Mouse (Mus musculus) kidney, postnatal 36 days (tissue): ENCODE data around the gene Ltbp2.

Experiments used
- DNase-seq, 2 experiments: peaks; one replicate each; pipeline ENCODE4 v3.0.0; 2021 to 2022; ENCODE audit warnings: mixed read lengths in 2 of 2

The Ltbp2 gene

DNA sequence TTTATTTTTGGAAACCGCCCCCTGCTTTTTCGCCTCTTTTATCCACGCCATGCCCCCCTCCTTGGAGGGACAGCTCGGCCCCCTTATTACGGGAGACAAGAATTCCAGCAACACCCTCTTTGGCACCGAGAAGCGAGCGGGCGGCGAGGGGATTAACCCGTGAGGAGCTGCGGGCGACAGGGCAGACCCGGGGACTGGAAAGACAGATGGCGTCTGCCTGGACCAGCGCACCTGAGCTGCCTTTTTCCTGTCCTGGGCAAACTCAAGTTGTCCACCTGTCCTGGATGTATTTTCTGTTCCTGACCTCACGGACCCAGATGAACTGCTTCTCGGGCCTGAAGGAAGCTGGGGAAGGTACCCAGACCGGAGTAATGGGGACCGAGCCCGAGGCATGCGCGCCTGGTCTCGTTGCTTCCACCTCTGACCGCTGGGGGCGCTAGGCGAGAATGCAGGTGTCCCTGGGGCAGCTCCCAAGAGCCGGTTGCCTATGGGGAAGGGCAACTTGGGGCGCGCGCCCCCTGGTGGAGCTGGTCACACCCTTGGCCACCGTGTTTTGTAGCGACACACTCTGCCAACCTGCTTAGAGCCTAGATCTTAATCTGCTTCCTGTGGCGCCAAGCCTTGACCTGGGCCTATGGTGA lies at the start of gene Ltbp2:
Ltbp2 (minus strand) TSS at position 52 of the 641 bp plus-strand sequence.
- peak; percentile 76 to 93 for DNase-seq

DNA sequence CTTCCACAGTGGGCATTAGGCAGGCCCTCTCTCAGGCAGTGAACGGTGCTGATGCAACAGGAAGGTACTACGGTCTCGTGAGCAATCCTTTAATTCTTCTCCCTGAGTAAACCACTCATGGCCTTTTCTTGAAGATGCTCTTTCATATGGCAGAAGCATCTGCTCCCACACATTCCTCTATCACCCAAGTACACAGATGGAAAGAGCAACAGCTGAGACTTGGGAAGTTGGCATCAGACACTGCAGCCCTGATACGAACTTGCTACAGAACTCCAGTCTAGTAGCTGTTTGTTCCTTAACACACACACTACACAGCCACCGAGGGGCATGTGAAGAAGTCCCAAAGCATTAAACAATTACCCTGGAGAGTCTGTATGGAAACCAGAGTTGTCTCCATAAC lies 48.0 kb upstream of the Ltbp2 start:
- no peak for DNase-seq

DNA sequence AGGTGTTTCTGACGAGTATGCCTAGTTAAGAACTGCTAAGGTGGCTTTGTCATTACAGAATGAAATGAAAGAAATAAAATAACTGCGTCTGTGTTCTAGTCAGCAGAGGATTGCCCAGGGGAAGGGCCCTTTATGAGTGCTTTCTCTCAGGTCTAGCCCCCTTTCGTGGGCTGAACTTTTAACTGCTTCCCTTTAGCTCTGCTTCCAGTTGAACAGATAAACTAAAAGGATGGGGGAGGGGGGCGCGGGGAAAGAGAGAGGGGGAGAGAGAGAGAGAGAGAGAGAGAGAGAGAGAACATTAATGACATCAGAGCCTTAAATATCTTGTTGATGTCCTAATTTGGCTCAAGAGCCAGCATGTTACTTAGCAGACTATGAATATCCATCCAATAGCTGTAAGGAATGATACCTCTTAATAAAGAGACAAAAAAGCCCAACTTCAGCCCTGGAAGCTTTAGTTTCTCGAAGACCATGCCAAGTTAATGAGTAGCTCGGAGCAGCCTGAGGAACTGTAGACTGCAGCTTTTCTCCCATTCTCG lies 45.6 kb upstream of the Ltbp2 start:
- DNase-seq = no peak

- no peak for DNase-seq
These were observed 42.5 kb upstream of the Ltbp2 start for GRCm38 (mm10) chr12:84918809-84919208.

DNA sequence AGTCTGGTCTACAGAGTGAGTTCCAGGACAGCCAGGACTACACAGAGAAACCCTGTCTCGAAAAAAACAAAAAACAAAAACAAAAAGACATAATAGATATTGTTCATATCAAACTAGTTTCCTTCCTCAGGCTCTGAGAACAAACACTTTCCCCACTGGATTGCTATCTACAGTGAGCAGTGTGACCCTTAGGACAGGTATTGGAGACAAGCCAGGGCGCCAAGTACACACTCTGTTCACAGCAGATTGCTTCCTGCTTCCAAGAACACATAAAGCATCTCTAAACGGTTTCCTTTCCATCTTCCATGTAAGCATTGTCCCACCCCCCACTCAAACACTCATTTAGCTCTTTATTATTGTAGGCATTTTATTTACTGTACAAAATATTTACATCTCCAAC lies 41.5 kb upstream of the Ltbp2 start:
- DNase-seq = no peak

DNA sequence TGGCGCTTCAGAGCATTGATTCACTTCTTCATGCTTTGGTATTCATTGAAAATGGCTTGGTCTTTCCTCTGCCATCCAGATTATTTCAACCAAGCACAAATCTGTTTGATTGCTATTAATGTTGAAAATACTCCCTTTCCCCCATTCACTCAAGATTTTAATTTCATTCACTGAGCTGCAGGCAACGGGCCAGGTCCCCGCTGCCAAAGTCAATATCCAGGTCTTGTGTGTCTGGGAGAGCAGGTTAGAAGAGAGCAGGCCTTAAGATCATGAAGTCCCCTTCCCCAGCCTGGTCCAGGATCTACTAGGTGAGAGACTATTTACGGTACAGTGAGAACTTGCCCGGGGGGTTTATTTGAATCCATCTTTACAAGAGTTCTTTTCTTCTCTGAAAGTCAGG lies 38.6 kb upstream of the Ltbp2 start:
- no peak for DNase-seq

GRCm38 (mm10) chr12:84912652-84913104 lies 36.3 kb upstream of the Ltbp2 start:
- no peak for DNase-seq

- DNase-seq = no peak
These were observed 35.3 kb upstream of the Ltbp2 start for GRCm38 (mm10) chr12:84911640-84912039.

DNA sequence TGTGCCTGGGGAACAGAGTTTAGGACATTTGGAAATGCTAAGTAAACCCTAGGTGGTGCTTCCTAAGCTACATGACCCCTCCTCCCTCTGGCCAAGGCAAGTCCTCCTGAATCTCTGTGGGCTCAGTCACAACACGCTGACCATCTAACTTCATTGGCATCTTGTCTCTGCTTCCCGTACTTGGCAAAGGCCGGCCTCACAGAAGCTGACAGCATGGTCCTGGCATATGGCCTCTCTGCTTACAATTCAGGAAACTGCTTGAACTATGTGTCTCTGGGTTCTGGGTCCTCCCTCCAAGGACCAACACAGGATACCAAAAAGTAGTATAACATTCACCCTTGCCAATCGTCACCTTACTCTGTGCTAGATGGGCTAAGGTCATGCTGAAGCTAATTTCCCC lies 33.7 kb upstream of the Ltbp2 start:
- DNase-seq = no peak

DNA sequence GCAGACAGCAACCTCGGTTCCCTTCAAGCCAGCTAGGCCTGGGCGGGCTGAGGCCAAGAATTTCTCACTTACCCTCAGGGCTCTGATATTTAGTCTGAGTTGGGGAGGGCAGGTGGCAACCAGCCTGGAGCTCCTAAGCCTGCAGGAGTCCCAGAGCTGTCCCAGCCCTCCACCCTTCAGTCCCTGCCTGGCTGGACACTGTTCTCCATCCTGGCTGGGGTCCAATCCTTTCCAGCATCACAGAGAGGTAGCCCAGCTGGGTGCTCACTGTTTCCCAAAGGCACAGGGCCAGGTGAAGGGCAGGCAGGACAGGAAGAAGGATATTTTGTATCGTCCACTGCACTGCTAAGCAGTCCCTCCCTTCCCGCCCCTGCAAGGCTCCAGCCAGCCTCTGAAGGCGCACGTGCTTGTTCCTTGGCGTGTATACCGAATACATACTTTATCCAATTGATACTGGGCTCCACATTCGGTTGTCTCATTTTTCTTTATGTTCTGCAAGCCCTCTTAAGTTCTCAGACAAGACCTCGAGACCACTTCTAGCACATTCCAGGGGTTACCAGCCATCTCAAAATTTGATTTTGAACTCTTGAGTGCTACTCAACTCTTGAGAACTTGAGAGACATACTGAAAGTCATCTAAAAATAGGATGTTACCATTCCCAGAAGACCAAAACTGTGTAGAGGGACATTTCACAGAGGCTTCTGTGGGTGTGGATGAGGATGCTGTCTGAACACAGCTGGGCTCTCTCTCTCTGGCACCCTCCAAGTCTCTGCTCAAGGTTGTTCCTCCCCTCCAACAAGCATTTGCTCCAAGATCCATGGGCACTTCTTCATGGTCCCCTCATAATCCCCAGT lies 31.5 kb upstream of the Ltbp2 start:
- peak in 1 of 2 experiments; percentile 7 for DNase-seq

GRCm38 (mm10) chr12:84907024-84907626 lies 30.8 kb upstream of the Ltbp2 start:
- DNase-seq = no peak

GRCm38 (mm10) chr12:84904399-84904798 lies 28.1 kb upstream of the Ltbp2 start:
- no peak for DNase-seq

GRCm38 (mm10) chr12:84900317-84900716 lies 24.0 kb upstream of the Ltbp2 start:
- no peak for DNase-seq

- DNase-seq = no peak
These were observed 21.0 kb upstream of the Ltbp2 start for GRCm38 (mm10) chr12:84897322-84897721.

GRCm38 (mm10) chr12:84896235-84896634 lies 19.9 kb upstream of the Ltbp2 start:
- DNase-seq = no peak

- DNase-seq = no peak
These were observed 17.6 kb upstream of the Ltbp2 start for GRCm38 (mm10) chr12:84893648-84894628.

GRCm38 (mm10) chr12:84890289-84890688 lies 14.0 kb upstream of the Ltbp2 start:
- DNase-seq = peak; percentile 29 to 45

DNA sequence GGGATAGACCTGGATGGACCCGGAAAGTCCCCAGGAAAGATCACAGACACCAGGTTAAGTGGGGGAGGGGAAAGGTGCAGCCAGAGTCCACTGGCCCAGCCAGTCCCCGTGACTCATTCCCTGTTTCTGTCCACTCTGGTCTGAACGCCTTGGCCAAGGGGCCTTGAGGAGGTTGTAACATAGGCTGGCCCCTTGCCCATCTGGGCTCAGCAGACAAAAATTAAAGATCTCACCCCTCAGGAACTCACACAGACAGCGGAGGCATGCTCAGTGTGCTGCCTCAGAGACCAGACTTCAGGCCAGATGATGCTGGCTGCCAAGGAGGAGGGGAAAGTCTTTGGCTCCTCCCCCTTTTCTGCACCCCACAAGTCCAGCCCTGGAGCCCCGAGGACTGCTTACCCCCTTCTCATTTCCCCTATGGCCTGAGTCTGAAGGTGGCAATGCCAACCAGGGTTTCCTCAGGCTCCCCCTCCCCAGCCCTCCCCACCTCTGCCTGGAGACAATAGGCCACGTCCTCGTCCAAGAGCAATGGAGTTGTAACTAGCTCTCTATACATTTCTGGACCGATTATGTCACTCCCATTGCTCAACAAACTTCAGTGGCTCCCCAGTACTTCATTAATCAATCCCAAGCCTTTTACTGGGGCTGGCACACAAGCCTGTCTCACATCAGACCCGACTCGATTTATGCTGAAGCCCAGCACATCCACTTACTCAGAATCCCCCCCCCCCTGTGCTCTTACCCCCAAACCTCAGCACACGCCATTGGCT lies 9.0 kb upstream of the Ltbp2 start:
- no peak for DNase-seq

- no peak for DNase-seq
These were observed 8.2 kb upstream of the Ltbp2 start for GRCm38 (mm10) chr12:84884423-84885076.

DNA sequence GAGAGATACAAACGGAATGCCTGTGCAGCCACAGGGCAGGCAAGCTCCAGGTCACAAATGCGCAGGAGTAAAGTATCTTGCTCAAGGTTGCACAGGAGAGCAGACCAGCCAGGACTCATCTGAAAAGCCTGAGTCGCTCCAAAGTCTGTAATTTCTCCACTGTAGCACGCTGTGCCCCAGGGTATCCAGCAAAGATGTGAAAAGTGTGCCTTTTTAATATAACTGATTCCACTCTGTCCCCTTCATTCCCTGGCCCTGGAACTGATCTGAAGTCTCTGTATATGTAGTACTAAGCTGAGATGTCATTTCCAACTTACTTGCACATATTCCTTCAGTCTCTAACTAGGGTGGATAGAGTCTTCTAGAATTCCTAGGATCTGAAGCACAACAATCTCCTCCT lies 6.5 kb upstream of the Ltbp2 start:
- no peak for DNase-seq

- no peak for DNase-seq
These were observed 3.8 kb upstream of the Ltbp2 start for GRCm38 (mm10) chr12:84880091-84880490.
